Mouse (Mus musculus) large intestine, adult 2 months (tissue): ENCODE data around the gene Cdh16. TPM values are rescaled to one million over a fixed set of nuclear protein-coding genes. Genes with fewer than 3 reads are reported as not detected.
"Not testable (repeated sequence)": the region's sequence is repeated elsewhere in the genome, so short reads cannot be mapped to it uniquely, and the experiment has no call there.

ENCODE experiments used
- DNase-seq: peaks from one replicate; pipeline ENCODE4 v3.0.0-alpha.2; 2012; ENCODE audit warnings: low read depth, low spot score
- WGBS: fragments of 180-500 bp; shearing (Covaris S2); methylation state at CpG from one replicate; pipeline ENCODE4 v1.1.7; 2018; 5-methylcytosine and 5-hydroxymethylcytosine counted together
- polyA plus RNA-seq: library from polyadenylated mRNA; depleted of rRNA; stranded (reverse); fragments of >200 nt; gene quantifications from 2 replicates; pipeline ENCODE4 v1.2.3, GENCODE M21; 2012; rRNA removed

The Cdh16 gene
- polyA plus RNA-seq, 1 experiment: 0.07 TPM

DNA sequence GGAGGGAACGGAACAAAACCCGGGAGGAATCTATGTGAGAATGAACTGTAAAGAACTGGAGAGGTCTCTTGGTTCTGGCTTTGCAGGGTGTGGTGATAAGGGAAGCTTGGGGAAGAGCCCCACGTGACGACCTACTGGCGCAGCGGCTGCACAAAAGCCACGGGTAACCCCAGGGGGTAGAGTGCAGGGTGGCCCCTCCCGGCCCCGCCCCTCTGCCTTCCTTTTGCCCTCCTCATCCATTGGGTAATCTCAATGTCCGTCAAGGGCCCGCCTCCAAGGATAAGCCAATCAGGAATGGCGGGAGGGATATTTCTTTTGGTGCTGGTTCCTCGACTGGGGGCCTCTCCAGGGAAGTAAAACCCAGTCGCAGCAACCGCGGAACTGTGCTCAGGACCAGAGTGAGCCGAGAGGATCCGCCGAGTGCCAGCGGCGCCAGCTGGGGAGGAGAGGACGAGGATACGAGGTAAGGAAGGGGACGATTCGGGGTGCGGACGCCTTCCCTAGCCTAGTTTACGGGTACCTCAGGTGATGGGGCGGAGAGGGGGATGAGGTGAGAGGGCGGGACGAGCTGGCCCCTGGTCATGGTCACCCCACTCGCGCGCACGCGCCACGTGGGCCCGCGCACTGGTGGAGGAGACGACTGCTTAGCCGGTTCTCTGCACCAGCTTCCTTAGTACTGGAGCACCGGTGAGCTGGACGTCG is 32.9 kb downstream of the Cdh16 start, which contains the start of gene Pdp2:
Gene Pdp2, plus strand, starts transcription at position 319 of the 702 bp plus-strand sequence.
- WGBS: under 1% methylated on average over 44 of the region's 44 CpGs
- peak; percentile 94 for DNase-seq

DNA sequence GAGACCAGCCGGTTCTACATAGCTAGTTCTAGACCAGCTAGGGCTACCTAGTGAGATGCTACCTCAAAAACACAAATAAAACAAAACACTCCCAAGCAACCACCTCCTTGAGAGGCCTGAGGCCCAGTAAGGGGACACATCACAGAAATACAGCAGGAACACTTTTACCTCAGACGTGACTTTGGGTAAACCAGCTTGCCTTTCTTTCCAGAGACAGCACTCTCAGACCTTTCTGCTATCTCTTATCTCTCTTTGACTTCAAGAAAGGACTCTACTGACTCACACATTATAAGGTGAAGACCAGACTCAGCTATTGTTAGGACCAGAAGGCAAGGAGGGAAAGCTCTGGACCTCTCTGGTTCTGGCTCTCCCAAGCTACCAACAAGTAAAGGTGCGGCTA is 33.9 kb downstream of the Cdh16 start:
- no peak for DNase-seq
- WGBS: 93% methylated on average over 3 of the region's 3 CpGs

DNA sequence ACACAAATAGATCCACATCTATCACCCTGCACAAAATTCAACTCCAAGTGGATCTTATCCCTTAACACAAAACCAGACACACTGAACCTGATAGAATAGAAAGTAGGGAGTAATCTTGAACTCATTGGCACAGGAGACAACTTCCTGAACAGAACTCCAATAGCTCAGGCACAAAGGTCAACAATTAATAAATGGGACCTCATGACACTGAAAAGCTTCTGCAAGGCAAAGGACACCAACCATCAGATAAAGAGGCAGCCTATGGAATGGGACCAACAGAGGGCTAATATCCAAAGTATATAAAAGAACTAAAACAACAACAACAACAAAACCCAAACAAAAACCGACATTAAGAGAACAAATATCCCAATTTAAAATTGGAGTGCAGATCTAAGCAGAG is 39.7 kb downstream of the Cdh16 start:
- no peak for DNase-seq
- 54% methylated on average over 1 of the region's 1 CpGs for WGBS

DNA sequence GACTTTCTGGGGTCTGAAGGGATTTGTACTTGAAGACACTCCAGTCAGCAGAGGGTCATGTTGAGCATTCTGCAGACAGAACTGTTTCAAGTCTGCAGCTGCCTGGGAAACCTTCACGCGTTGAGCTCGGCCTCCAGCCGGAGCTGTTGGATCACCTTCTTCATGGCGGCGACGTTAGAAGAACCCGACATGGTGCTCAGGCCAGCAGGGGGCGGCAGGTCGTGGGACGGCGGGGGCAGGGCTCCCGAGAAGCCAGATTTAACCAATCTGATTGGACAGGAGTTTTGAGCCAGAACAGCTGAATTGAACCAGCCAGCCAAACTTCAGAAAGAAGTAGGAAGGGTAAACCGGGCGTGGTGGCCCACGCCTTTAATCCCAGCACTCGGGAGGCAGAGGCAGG is 46.6 kb downstream of the Cdh16 start:
- DNase-seq: not testable (repeated sequence)
- 82% methylated on average over 17 of the region's 17 CpGs for WGBS

DNA sequence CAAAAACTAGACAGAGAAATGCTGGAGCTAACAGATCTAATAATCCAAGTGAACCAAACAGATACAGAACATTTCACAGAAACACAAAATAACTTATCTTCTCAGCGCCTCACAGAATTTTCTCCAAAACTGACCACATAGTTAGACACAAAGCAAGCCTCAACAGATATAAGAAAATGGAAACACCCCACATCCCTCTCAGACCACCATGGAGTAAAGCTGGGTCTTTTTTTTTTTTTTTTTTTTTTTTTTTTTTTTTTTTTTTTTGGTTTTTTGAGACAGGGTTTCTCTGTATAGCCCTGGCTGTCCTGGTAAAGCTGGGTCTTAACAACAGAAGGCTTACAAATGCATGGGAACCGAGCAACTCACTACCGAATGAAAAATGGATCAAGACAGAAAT is 47.4 kb downstream of the Cdh16 start:
- 89% methylated on average over 3 of the region's 3 CpGs for WGBS
- no peak for DNase-seq

DNA sequence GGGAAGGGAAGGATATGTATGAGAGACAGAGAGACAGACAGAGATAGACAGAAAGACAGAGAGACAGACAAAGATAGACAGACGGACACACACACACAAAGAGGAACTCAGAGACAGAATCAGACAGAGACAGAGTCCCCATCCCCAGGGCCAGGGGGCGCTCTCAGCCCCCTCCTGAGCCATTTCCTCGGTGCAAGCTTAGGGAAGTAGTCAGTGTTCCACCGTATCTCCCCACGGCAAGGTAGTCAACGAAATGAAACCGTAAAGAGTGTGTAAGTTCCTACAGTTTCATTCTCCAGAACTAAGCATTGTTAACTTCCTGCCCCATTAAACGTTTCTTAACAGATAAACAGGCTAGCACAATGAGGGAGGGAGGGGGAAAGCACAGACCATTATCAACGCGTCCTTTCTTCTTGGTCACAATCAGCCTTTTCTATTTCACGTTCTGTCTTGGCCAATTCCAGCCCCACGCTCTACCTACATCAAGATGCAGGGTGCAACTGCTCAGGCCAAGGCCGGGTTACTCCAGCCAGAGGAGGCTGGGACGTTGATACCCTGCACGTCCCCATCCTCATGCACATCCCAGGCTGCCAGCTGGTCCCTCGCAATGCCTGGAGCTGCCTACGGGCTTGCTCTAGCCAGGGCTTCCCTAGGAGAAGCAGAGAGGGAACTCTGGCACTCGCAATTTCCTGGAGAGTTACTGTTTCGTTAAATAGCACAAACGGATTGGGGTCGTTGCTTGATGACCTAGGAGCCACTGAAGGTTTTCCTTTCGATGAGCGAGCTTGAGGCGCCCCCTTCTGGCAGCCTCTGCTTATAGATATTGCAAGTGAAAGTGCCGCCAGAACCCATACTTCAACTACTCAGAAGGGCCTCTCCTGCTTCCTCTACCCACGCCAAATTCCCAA is 53.5 kb downstream of the Cdh16 start:
- WGBS: 3% methylated on average over 26 of the region's 26 CpGs
- no peak for DNase-seq

DNA sequence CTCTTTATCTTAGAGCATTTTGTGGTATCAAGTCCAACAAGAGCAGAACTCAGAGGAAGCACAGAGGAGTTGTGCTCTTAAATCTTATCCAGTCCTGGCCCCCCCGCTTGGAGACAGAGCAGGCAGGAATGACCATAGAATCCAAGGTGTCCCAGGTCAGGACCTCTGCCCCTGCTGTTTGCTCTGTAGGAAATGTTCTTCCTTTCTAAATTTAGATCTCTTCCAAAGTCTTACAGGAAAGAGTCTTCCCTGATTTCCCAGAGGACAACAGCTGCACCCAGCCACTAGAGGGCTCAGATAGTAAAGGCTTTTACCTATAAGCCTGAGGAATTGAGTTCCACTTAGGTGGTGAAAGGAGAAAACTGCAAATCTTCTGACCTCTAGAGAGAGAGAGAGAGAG is 54.6 kb downstream of the Cdh16 start:
- 36% methylated on average over 1 of the region's 1 CpGs for WGBS
- DNase-seq: no peak

DNA sequence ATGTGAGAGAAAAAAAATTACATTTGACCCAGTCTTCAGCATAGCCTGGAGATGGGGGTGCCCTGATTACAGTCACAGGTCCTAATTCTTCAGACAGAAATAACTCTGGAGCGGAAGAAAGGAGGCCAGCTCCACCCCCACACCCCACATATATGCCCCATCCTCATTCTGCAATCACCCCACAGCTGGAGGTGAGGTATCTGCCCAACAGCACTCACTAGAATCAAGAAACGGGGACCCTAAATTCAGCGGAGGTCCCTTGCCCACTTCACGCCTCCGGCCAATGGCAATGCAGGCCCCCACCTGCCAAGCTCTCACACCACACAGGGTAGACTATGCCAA is 58.8 kb downstream of the Cdh16 start:
- DNase-seq: no peak
- WGBS: 97% methylated on average over 5 of the region's 5 CpGs

DNA sequence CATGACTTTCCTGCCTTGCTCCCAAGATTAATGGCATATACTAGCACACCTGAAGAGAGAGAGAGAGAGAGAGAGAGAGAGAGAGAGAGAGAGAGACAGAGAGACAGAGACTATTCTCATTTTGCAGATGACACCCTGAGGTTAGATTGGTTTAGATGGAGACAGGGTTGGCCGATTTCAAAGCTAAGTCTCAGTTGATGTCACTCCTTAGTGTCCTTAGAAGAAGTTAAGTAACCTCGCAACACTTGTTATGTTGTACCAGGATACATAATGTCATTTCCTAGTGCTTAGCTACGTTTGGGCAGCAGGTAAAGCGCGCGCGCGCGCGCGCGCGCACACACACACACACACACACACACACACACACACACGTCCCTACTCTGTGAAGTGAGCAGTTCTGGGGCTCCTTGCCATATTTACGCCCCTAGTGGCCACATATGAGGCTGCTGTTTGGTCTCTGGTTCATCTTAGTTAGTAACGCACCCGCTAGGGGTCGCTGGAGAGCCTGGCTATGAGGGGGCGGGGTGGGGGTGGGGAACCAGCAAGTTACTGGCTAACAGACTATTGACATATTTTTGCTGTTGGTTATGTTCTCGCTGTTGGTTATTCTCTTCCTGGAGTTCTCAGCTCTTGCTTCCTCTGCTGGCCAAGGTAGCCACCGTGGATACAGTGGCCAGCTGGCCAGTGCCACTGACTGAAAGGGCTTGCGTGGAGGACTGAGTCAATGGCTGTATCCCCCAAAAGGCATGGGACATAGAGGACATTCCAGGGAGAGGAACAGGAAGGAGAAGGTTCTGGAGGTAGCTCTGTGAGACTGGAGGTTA is 59.4 kb downstream of the Cdh16 start:
- peak; percentile 84 for DNase-seq
- WGBS: 12% methylated on average over 22 of the region's 22 CpGs

DNA sequence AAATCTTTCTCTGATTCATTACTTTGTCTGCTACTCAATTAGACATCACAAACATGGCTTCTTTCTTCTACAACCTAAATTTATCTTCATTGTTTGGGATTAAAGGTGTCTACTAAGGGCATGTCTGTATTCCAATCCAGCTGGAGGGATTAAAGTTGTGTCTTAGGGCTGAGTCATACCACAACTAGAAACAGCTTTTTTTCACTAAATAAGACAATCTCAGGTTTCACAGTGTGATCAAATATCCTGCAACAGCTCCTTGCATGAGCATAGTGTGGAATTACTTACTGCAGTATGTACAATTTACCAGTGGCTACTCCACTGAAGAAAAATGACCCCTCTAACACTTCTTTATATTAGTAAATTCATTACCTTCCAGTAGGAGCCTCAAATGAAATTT is 63.5 kb downstream of the Cdh16 start:
- DNase-seq: no peak

DNA sequence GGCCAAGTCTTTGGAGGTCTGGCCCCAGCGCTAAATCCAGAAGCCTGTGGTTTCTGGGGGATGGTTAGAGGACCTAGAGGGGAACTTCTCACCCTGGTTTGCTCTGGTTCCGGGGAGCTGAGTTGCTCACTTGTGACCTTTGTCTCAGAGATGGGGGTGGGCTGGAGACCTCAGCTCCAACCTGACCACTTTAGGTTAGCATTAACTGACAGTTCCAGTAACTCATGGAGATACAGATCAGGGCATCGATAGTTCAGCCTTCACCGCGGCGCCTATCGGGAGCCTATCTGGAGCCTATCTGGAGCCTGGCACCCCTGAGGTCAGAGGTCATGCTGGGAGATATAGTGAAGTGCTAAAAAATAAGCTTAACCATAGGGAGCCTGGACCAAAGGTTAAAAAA is 67.0 kb downstream of the Cdh16 start:
- no peak for DNase-seq
- 72% methylated on average over 7 of the region's 7 CpGs for WGBS

DNA sequence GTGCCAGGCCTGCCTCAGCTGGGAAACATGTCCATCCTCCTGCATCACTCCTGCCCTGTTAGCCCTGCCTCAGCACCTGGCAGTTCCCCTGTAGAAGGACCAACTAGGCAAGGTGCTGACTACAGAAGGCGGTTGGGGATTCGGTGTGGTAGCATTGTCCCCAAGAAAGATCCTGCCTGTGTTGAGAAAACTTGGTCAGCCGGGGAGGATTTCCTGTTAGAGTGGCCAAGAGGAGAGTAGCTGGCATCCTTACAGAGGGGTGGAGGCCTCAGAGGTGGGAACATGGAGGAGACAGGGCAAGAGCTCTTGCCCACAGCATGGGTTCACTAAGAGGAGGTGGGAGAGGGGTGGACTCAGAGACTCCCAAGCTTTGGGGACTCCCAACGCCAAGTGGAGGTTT is 69.0 kb downstream of the Cdh16 start:
- 74% methylated on average over 4 of the region's 4 CpGs for WGBS
- no peak for DNase-seq

Other genes starting within 250 kb of the Cdh16 start
- gene Cmtm4, start 228.6 kb downstream of the Cdh16 start, polyA plus RNA-seq: 20.9 and 29.5 TPM in 2 replicates
- gene Dync1li2, start 181.3 kb downstream of the Cdh16 start, polyA plus RNA-seq: 9.9 and 12.2 TPM in 2 replicates
- 0.02 and 0.04 TPM in 2 replicates for gene Terb1, start 114.5 kb downstream of the Cdh16 start, polyA plus RNA-seq
- gene Nae1, start 89.8 kb downstream of the Cdh16 start, polyA plus RNA-seq: 9.9 and 10.4 TPM in 2 replicates
- gene Car7, start 89.7 kb downstream of the Cdh16 start, polyA plus RNA-seq: 1.4 and 1.9 TPM in 2 replicates
- gene Pdp2, start 32.9 kb downstream of the Cdh16 start, polyA plus RNA-seq: 3.8 and 7.1 TPM in 2 replicates
- gene Rrad, start 6.9 kb upstream of the Cdh16 start, polyA plus RNA-seq: 3.3 and 3.6 TPM in 2 replicates
- 51.4 and 51.9 TPM in 2 replicates for gene Ciao2b, start 17.6 kb upstream of the Cdh16 start, polyA plus RNA-seq
- gene Ces2a, start 109.6 kb upstream of the Cdh16 start, polyA plus RNA-seq: 86.2 and 136 TPM in 2 replicates
- 0.86 and 1.2 TPM in 2 replicates for gene Ces2b, start 207.2 kb upstream of the Cdh16 start, polyA plus RNA-seq
- 87.8 and 175 TPM in 2 replicates for gene Ces2c, start 222.7 kb upstream of the Cdh16 start, polyA plus RNA-seq